Mouse (Mus musculus) heart, embryonic 12.5 days (tissue): ENCODE data around the gene Lrrc72. TPM values are rescaled to one million over a fixed set of nuclear protein-coding genes. Genes with fewer than 3 reads are reported as not detected.
"Not testable (repeated sequence)": the region's sequence is repeated elsewhere in the genome, so short reads cannot be mapped to it uniquely, and the experiment has no call there.

Experiments used
- ATAC-seq: fragments of 200-750 bp; cut with Nextera tagmentation; 2 replicates; pipeline ENCODE4 v1.8.0; 2017; ENCODE audit warnings: moderate TSS enrichment, moderate library complexity; ENCODE audit not compliant: insufficient number of reproducible peaks, low FRiP score
- H3K27ac ChIP-seq: fragments of 300-500 bp; sonication (generic); 2 replicates; pipeline ENCODE4 v1.5.1; 2016; ENCODE audit warnings: mild to moderate bottlenecking, moderate library complexity; ENCODE audit not compliant: poor library complexity, severe bottlenecking
- H3K27me3 ChIP-seq: fragments of 300-500 bp; sonication (generic); replicated peaks from 2 replicates; pipeline ENCODE4 v1.6.1; 2016; ENCODE audit warnings: mild to moderate bottlenecking, moderate library complexity
- H3K36me3 ChIP-seq: fragments of 300-500 bp; sonication (generic); 2 replicates; pipeline ENCODE4 v1.6.1; 2016; ENCODE audit warnings: mild to moderate bottlenecking, moderate library complexity
- H3K4me1 ChIP-seq: fragments of 300-500 bp; sonication (generic); replicated peaks from 2 replicates; pipeline ENCODE4 v1.6.1; 2016; ENCODE audit warnings: mild to moderate bottlenecking
- H3K4me2 ChIP-seq: fragments of 300-500 bp; sonication (generic); 2 replicates; pipeline ENCODE4 v1.6.1; 2016; ENCODE audit warnings: mild to moderate bottlenecking, moderate library complexity
- H3K4me3 ChIP-seq: fragments of 300-500 bp; sonication (generic); 2 replicates; pipeline ENCODE4 v1.5.1; 2016; ENCODE audit warnings: mild to moderate bottlenecking
- H3K9ac ChIP-seq: fragments of 300-500 bp; sonication (generic); 2 replicates; pipeline ENCODE4 v1.6.1; 2016; ENCODE audit warnings: mild to moderate bottlenecking, moderate library complexity
- H3K9me3 ChIP-seq: fragments of 300-500 bp; sonication (generic); replicated peaks from 2 replicates; pipeline ENCODE4 v1.6.1; 2016; ENCODE audit warnings: mild to moderate bottlenecking, moderate library complexity
- WGBS: fragments of 180-500 bp; shearing (Covaris S2); methylation state at CpG from one replicate; pipeline ENCODE4 v1.1.7; 2016; 5-methylcytosine and 5-hydroxymethylcytosine counted together
- polyA plus RNA-seq: library from polyadenylated mRNA; unstranded; fragments of >200 nt; fragmentation: Nextera tagmentation; extraction: Ambion mirVana; gene quantifications from 2 replicates; pipeline ENCODE4 v1.2.1, GENCODE M21; 2016

Lrrc72 gene
- polyA plus RNA-seq, 1 experiment from 2014 or later, result not detected

GRCm38 (mm10) chr12:36216905-36217304 lies 36.3 kb downstream of the Lrrc72 start:
- Histone ChIP-seq H3K9me3 (no peaks in the 10 kb centered on the region), H3K27ac (no peak overlapping the region), H3K27me3 (no peaks in the 10 kb centered on the region), H3K4me1 (peaks cover 7% of the 10 kb centered on the region; the same call in 1 of the 2 replicates), H3K9ac (no peak overlapping the region), H3K36me3 (no peaks in the 10 kb centered on the region), H3K4me2 (no peak overlapping the region), H3K4me3 (no peak overlapping the region)
- no peak for ATAC-seq
- 77% methylated on average over 10 of the region's 10 CpGs for WGBS

- Histone ChIP-seq H3K4me3 (no peak overlapping the region), H3K4me1 (peaks cover 7% of the 10 kb centered on the region; the same call in 1 of the 2 replicates), H3K36me3 (no peaks in the 10 kb centered on the region), H3K27me3 (no peaks in the 10 kb centered on the region), H3K9me3 (no peaks in the 10 kb centered on the region), H3K9ac (no peak overlapping the region), H3K4me2 (no peak overlapping the region), H3K27ac (no peak overlapping the region)
- WGBS, result 42% methylated on average over 4 of the region's 4 CpGs
- no peak for ATAC-seq
These were observed 37.0 kb downstream of the Lrrc72 start for GRCm38 (mm10) chr12:36216230-36216629.

GRCm38 (mm10) chr12:36215149-36215480 lies 38.1 kb downstream of the Lrrc72 start:
- Histone ChIP-seq H3K4me2 (no peak overlapping the region), H3K9ac (no peak overlapping the region), H3K27ac (no peak overlapping the region), H3K36me3 (no peaks in the 10 kb centered on the region), H3K27me3 (no peaks in the 10 kb centered on the region), H3K4me1 (peaks cover 7% of the 10 kb centered on the region; the same call in 1 of the 2 replicates), H3K9me3 (no peaks in the 10 kb centered on the region), H3K4me3 (no peak overlapping the region)
- WGBS, result 0% methylated on average over 1 of the region's 1 CpGs
- ATAC-seq, result no peak

GRCm38 (mm10) chr12:36214389-36215148 lies 38.6 kb downstream of the Lrrc72 start:
- no peak overlapping the region for H3K9ac ChIP-seq
- ATAC-seq, result no peak
- H3K36me3 ChIP-seq, result no peaks in the 10 kb centered on the region
- H3K27me3 ChIP-seq, result no peaks in the 10 kb centered on the region
- no peak overlapping the region for H3K4me2 ChIP-seq
- 45% methylated on average over 8 of the region's 8 CpGs for WGBS
- no peak overlapping the region for H3K4me3 ChIP-seq
- H3K27ac ChIP-seq, result no peak overlapping the region
- H3K9me3 ChIP-seq, result no peaks in the 10 kb centered on the region
- peaks cover 7% of the 10 kb centered on the region; the same call in 1 of the 2 replicates for H3K4me1 ChIP-seq

GRCm38 (mm10) chr12:36210096-36210495 lies 43.1 kb downstream of the Lrrc72 start:
- H3K4me1 ChIP-seq, result peaks cover 6% of the 10 kb centered on the region
- H3K27ac ChIP-seq, result no peak overlapping the region
- H3K4me2 ChIP-seq, result no peak overlapping the region
- WGBS, result 77% methylated on average over 4 of the region's 4 CpGs
- H3K4me3 ChIP-seq, result no peak overlapping the region
- no peaks in the 10 kb centered on the region for H3K9me3 ChIP-seq
- H3K36me3 ChIP-seq, result no peaks in the 10 kb centered on the region
- H3K27me3 ChIP-seq, result no peaks in the 10 kb centered on the region
- H3K9ac ChIP-seq, result no peak overlapping the region
- ATAC-seq, result no peak

GRCm38 (mm10) chr12:36208456-36208855 lies 44.7 kb downstream of the Lrrc72 start:
- no peak overlapping the region for H3K4me3 ChIP-seq

GRCm38 (mm10) chr12:36207800-36208148 lies 45.4 kb downstream of the Lrrc72 start:
- Histone ChIP-seq H3K9me3 (no peaks in the 10 kb centered on the region), H3K4me1 (peaks cover 6% of the 10 kb centered on the region), H3K27me3 (no peaks in the 10 kb centered on the region), H3K27ac (no peak overlapping the region), H3K36me3 (no peaks in the 10 kb centered on the region), H3K4me3 (no peak overlapping the region), H3K4me2 (peak overlapping the region; percentile 32; the same call in 1 of the 2 replicates), H3K9ac (no peak overlapping the region)
- no peak for ATAC-seq
- WGBS, result 84% methylated on average over 7 of the region's 7 CpGs

More at GRCm38 (mm10) chr12:36208456-36208855, 44.7 kb downstream of the Lrrc72 start:
- Histone ChIP-seq H3K9me3 (no peaks in the 10 kb centered on the region), H3K36me3 (no peaks in the 10 kb centered on the region), H3K4me2 (no peak overlapping the region), H3K4me1 (peaks cover 6% of the 10 kb centered on the region), H3K27ac (no peak overlapping the region), H3K27me3 (no peaks in the 10 kb centered on the region), H3K9ac (no peak overlapping the region)
- no peak for ATAC-seq
- WGBS, result 73% methylated on average over 19 of the region's 19 CpGs

GRCm38 (mm10) chr12:36207072-36207799 lies 46.0 kb downstream of the Lrrc72 start:
- H3K27me3 ChIP-seq, result no peaks in the 10 kb centered on the region
- no peak overlapping the region for H3K4me3 ChIP-seq
- peaks cover 6% of the 10 kb centered on the region for H3K4me1 ChIP-seq
- no peaks in the 10 kb centered on the region for H3K36me3 ChIP-seq
- no peak overlapping the region for H3K9ac ChIP-seq
- peak overlapping the region; percentile 32; the same call in 1 of the 2 replicates for H3K4me2 ChIP-seq
- no peaks in the 10 kb centered on the region for H3K9me3 ChIP-seq
- WGBS, result 52% methylated on average over 9 of the region's 9 CpGs
- H3K27ac ChIP-seq, result no peak overlapping the region
- peak; percentile 66 for ATAC-seq

- not testable (repeated sequence) for H3K27ac ChIP-seq, H3K27me3 ChIP-seq, ATAC-seq, H3K36me3 ChIP-seq, H3K9me3 ChIP-seq, H3K4me1 ChIP-seq, H3K4me3 ChIP-seq, H3K4me2 ChIP-seq, H3K9ac ChIP-seq
- WGBS, result 55% methylated on average over 5 of the region's 5 CpGs
These were observed 47.5 kb downstream of the Lrrc72 start for GRCm38 (mm10) chr12:36205579-36206119.

GRCm38 (mm10) chr12:36194976-36195375 lies 58.2 kb downstream of the Lrrc72 start:
- H3K4me2 ChIP-seq, result no peak overlapping the region
- H3K4me1 ChIP-seq, result no peaks in the 10 kb centered on the region
- H3K9me3 ChIP-seq, result peaks cover 12% of the 10 kb centered on the region
- H3K27ac ChIP-seq, result no peak overlapping the region
- H3K4me3 ChIP-seq, result no peak overlapping the region
- no peak overlapping the region for H3K9ac ChIP-seq
- H3K27me3 ChIP-seq, result no peaks in the 10 kb centered on the region
- ATAC-seq, result no peak
- WGBS, result 90% methylated on average over 7 of the region's 7 CpGs
- peaks cover 75% of the 10 kb centered on the region for H3K36me3 ChIP-seq

- Histone ChIP-seq H3K9ac (no peak overlapping the region), H3K4me3 (no peak overlapping the region), H3K27ac (no peak overlapping the region), H3K4me1 (no peaks in the 10 kb centered on the region), H3K36me3 (peaks cover 75% of the 10 kb centered on the region), H3K4me2 (no peak overlapping the region), H3K27me3 (no peaks in the 10 kb centered on the region), H3K9me3 (no peaks in the 10 kb centered on the region)
- 89% methylated on average over 5 of the region's 5 CpGs for WGBS
- no peak for ATAC-seq
These were observed 62.9 kb downstream of the Lrrc72 start for GRCm38 (mm10) chr12:36190343-36190742.
